19 mouse cellular contexts compared by ENCODE assay signal in the genomic region with DNA sequence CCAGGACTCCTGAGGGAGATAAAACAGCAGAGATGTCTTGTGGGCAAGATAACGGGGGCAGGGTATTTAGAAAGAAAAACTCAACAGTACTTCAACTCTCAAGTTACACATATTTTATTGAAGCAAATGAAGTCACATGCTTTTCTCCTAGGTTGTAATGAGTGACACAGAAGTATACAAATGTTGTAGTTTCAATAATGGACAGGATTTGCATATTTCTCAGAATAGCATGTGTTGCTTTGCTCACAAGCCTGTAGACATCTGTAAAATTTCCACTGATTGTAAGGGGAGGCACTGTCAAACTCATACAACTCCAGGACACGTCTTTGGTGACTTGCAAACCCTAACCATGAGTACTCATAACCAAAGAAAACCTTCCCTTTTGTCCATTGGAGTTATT.
A peak's percentile ranks its signal among the peaks of the same experiment; 100 is the strongest.
DNase-seq lines count a peak whose midpoint lies in the region; TF ChIP-seq lines count a peak whose summit lies in the region.
"Had no signal": no experiment of that assay in that cellular context is flagged by ENCODE, and none has a peak within 500 bp of the region (broad histone marks: within the 10 kb centered on the region; RNA-seq: fewer than 3 reads in every experiment).

No protein-coding gene starts in this region.

- no peak for TF ChIP-seq CTCF in CH12.LX (conservative IDR thresholded peaks at IDR 0.05 in 1 of 2, IDR thresholded peaks at IDR 0.05 in 1 of 2; ENCODE audit: low read depth in 2 of 2, low read length in 2 of 2)

- TF ChIP-seq POLR2A in CH12.LX (IDR thresholded peaks at IDR 0.05; ENCODE audit: low read depth, low read length), result no peak

- WGBS in heart, embryonic 10.5 days, result 51% methylated on average over 2 of the region's 2 CpGs

- peak overlapping the region; percentile 17; the same call in 1 of the 2 replicates for H3K27ac ChIP-seq in heart, embryonic 10.5 days
- no peak overlapping the region for H3K27ac ChIP-seq in CH12.LX (ENCODE audit: insufficient read depth, low read depth)

- dilution Hi-C loops in CH12.LX (cut with MboI; ENCODE audit: extremely low pct_ligation_motif_present, extremely low pct_unique_long_range_greater_than_20kb, low sequenced_read_pairs), result no loop called here

- no peak for TF ChIP-seq RAD21 in CH12.LX (IDR thresholded peaks at IDR 0.05; ENCODE audit: low read depth, low read length)

- in situ Hi-C loops in CH12.LX (cut with MboI; ENCODE audit: low pct_ligation_motif_present, low pct_unique_long_range_greater_than_20kb, low sequenced_read_pairs), result no loop called here

- no peaks in the 10 kb centered on the region for H3K36me3 ChIP-seq in heart, embryonic 10.5 days
- H3K36me3 ChIP-seq in CH12.LX (replicated peaks in 1 of 2; ENCODE audit: control insufficient read depth in 1 of 2, insufficient read depth in 1 of 2, low read length in 1 of 2), result no peaks in the 10 kb centered on the region
- H3K36me3 ChIP-seq in splenic B cell, adult 2 months (ENCODE audit: control insufficient read depth, insufficient read depth, low read length, poor library complexity, severe bottlenecking), result no peaks in the 10 kb centered on the region
- H3K36me3 ChIP-seq: G1E had no signal

- H3K4me2 ChIP-seq in CH12.LX (ENCODE audit: insufficient read depth, low read depth, poor library complexity, severe bottlenecking), result peak overlapping the region; percentile 84; the same call in 1 of the 2 replicates

- no peaks in the 10 kb centered on the region for H3K27me3 ChIP-seq in heart, embryonic 10.5 days (ENCODE audit: insufficient read depth, poor library complexity, severe bottlenecking)
- H3K27me3 ChIP-seq in CH12.LX (replicated peaks), result no peaks in the 10 kb centered on the region
- H3K27me3 ChIP-seq in splenic B cell, adult 2 months (ENCODE audit: control insufficient read depth, insufficient read depth, low read length, poor library complexity, severe bottlenecking), result no peaks in the 10 kb centered on the region
- H3K27me3 ChIP-seq: Patski had no signal

- TF ChIP-seq EP300 in CH12.LX (IDR thresholded peaks at IDR 0.05; ENCODE audit: low read length), result peak; percentile 79; the same call in 1 of the 2 replicates

- H3K4me1 ChIP-seq in heart, embryonic 10.5 days, result peaks cover 41% of the 10 kb centered on the region
- peaks cover under 1 to 18% of the 10 kb centered on the region in 2 experiments; a peak in 3 of 4 replicates for H3K4me1 ChIP-seq in CH12.LX (ENCODE audit: control insufficient read depth in 1 of 2, insufficient read depth in 2 of 2)

- H3K79me2 ChIP-seq in CH12.LX (replicated peaks; ENCODE audit: control insufficient read depth, extremely low read depth, insufficient read depth, poor library complexity, severe bottlenecking), result no peaks in the 10 kb centered on the region

- no peak for DNase-seq in heart, embryonic 10.5 days (ENCODE audit: low spot score)
- no peak for DNase-seq in heart, adult 11 months
- peak; percentile 66 for DNase-seq in CH12.LX (ENCODE audit: extremely low read depth)
- peak; percentile 28 for DNase-seq in splenic B cell, adult 2 months (ENCODE audit: low read depth, low spot score)
- no peak for DNase-seq in thymus, postnatal 14 days
- no peak for DNase-seq in embryo, embryonic 9.5 days (ENCODE audit: extremely low spot score)
- DNase-seq: adrenal gland, adult 2 months; adrenal gland, adult 8-10 months; adrenal gland, postnatal 10 days; adrenal gland, postnatal 14 days; adrenal gland, postnatal 25 days; adrenal gland, postnatal 36 days; B cell, adult 2 months; cerebellum, adult 11 months; cerebellum, adult 11-12 months; cerebellum, adult 18-20 months; cerebellum, adult 2 months had no signal

- H3K4me3 ChIP-seq in heart, embryonic 10.5 days, result no peak overlapping the region
- no peak overlapping the region for H3K4me3 ChIP-seq in CH12.LX (replicated peaks in 1 of 3; ENCODE audit: low read depth in 2 of 3, low read length in 2 of 3, poor library complexity in 1 of 3)

- H3K9ac ChIP-seq in CH12.LX (ENCODE audit: insufficient read depth, low read depth), result no peak overlapping the region

- H3K9me3 ChIP-seq in heart, embryonic 10.5 days, result no peaks in the 10 kb centered on the region
- H3K9me3 ChIP-seq in CH12.LX (replicated peaks; ENCODE audit: low read length), result no peaks in the 10 kb centered on the region

TF ChIP-seq in CH12.LX, 34 proteins besides CTCF, POLR2A, EP300 and RAD21:
- TF ChIP-seq MXI1 (IDR thresholded peaks at IDR 0.05; ENCODE audit: low read depth, low read length) (no peak), TBP (conservative IDR thresholded peaks at IDR 0.05; ENCODE audit: low read depth, low read length) (no peak), MAFK (IDR thresholded peaks at IDR 0.05; ENCODE audit: insufficient replicate concordance, low read length) (no peak), NRF1 (IDR thresholded peaks at IDR 0.05; ENCODE audit: low read depth, low read length) (no peak), JUND (conservative IDR thresholded peaks at IDR 0.05; ENCODE audit: low read depth, low read length) (0 out of 2 replicates have a peak, but pooled peaks have one; percentile 19), PAX5 (IDR thresholded peaks at IDR 0.05; ENCODE audit: low read length) (no peak), NELFE (IDR thresholded peaks at IDR 0.05; ENCODE audit: low read depth, low read length) (no peak), ELF1 (IDR thresholded peaks at IDR 0.05; ENCODE audit: low read depth, low read length) (no peak), KAT2A (IDR thresholded peaks at IDR 0.05; ENCODE audit: insufficient replicate concordance, low read length) (no peak), CHD2 (IDR thresholded peaks at IDR 0.05; ENCODE audit: low read length) (no peak), ZNF384 (IDR thresholded peaks at IDR 0.05; ENCODE audit: low read depth, low read length) (no peak), USF1 (IDR thresholded peaks at IDR 0.05; ENCODE audit: low read depth, low read length) (no peak), MEF2A (IDR thresholded peaks at IDR 0.05; ENCODE audit: borderline replicate concordance, low read depth, low read length) (peak; percentile 77), POLR2AphosphoS2 (IDR thresholded peaks at IDR 0.05; ENCODE audit: low read depth, low read length) (no peak), MYC (IDR thresholded peaks at IDR 0.05; ENCODE audit: low read depth, low read length) (peak; percentile 30; the same call in 1 of the 2 replicates), SIN3A (IDR thresholded peaks at IDR 0.05; ENCODE audit: low read length) (no peak), JUN (IDR thresholded peaks at IDR 0.05; ENCODE audit: insufficient read depth, low read depth, low read length) (0 out of 2 replicates have a peak, but pooled peaks have one; percentile 33), TCF12 (IDR thresholded peaks at IDR 0.05; ENCODE audit: low read depth, low read length) (0 out of 2 replicates have a peak, but pooled peaks have one; percentile 15), UBTF (IDR thresholded peaks at IDR 0.05; ENCODE audit: low read depth, low read length) (no peak), CHD1 (IDR thresholded peaks at IDR 0.05; ENCODE audit: low read depth, low read length) (no peak), ZMIZ1 (IDR thresholded peaks at IDR 0.05; ENCODE audit: low read depth, low read length) (no peak), RCOR1 (conservative IDR thresholded peaks at IDR 0.05; ENCODE audit: low read depth, low read length) (no peak), GABPA (IDR thresholded peaks at IDR 0.05; ENCODE audit: insufficient replicate concordance, low read depth, low read length) (no peak), BHLHE40 (IDR thresholded peaks at IDR 0.05; ENCODE audit: low read depth, low read length) (peak; percentile 86), E2F4 (IDR thresholded peaks at IDR 0.05; ENCODE audit: insufficient replicate concordance, low read depth, low read length) (no peak), MAZ (IDR thresholded peaks at IDR 0.05; ENCODE audit: low read depth, low read length) (no peak), ETS1 (conservative IDR thresholded peaks at IDR 0.05; ENCODE audit: low read depth, low read length) (peak; percentile 68), ZKSCAN1 (IDR thresholded peaks at IDR 0.05; ENCODE audit: borderline replicate concordance, low read depth, low read length) (no peak), SMC3 (IDR thresholded peaks at IDR 0.05; ENCODE audit: low read depth, low read length) (no peak), USF2 (conservative IDR thresholded peaks at IDR 0.05; ENCODE audit: low read depth, low read length) (no peak), IRF4 (IDR thresholded peaks at IDR 0.05; ENCODE audit: low read depth, low read length) (0 out of 2 replicates have a peak, but pooled peaks have one; percentile 76), HCFC1 (IDR thresholded peaks at IDR 0.05; ENCODE audit: low read depth, low read length) (no peak), MAX (IDR thresholded peaks at IDR 0.05; ENCODE audit: low read length) (peak; percentile 70), ZC3H11A (IDR thresholded peaks at IDR 0.05; ENCODE audit: low read depth, low read length) (no peak)
TF ChIP-seq in CH12.LX: peak in this region for 9.

Comparison
In these comparisons a context has a peak if more than half of its experiments do, and no peak if none do; other contexts are left out.
1. DNase-seq: peak in CH12.LX (single experiment) and splenic B cell, adult 2 months (single experiment); none in heart, embryonic 10.5 days (single experiment), heart, adult 11 months (single experiment), thymus, postnatal 14 days (single experiment) and embryo, embryonic 9.5 days (single experiment).